Mouse (Mus musculus): Measurements from ENCODE around the gene Stac3.

The Stac3 gene

GRCm38 (mm10) chr10:127509837-127510701 lies 8.6 kb downstream of the Stac3 start:
- no peak for DNase-seq

GRCm38 (mm10) chr10:127510895-127511617 lies 9.6 kb downstream of the Stac3 start:
- DNase-seq, result no peak

GRCm38 (mm10) chr10:127511634-127512306 lies 10.3 kb downstream of the Stac3 start:
- peak; percentile 92 for DNase-seq

- DNase-seq, result no peak
Observed at GRCm38 (mm10) chr10:127512307-127512666, 10.8 kb downstream of the Stac3 start.

- peak; percentile 95 for DNase-seq
Observed at GRCm38 (mm10) chr10:127512813-127513212, 11.3 kb downstream of the Stac3 start.

- no peak for DNase-seq
Observed at GRCm38 (mm10) chr10:127513501-127514091, 12.1 kb downstream of the Stac3 start.

GRCm38 (mm10) chr10:127514111-127514698 lies 12.7 kb downstream of the Stac3 start:
- no peak for DNase-seq

- no peak for DNase-seq
Observed at GRCm38 (mm10) chr10:127514764-127515163, 13.3 kb downstream of the Stac3 start, which contains the start of gene Ndufa4l2. Gene Ndufa4l2 (plus strand): TSS chr10:127514967.

GRCm38 (mm10) chr10:127515271-127515982 lies 13.9 kb downstream of the Stac3 start:
- DNase-seq, result no peak

- DNase-seq, result no peak
Observed at GRCm38 (mm10) chr10:127515983-127516459, 14.5 kb downstream of the Stac3 start.

- DNase-seq, result no peak
Observed at GRCm38 (mm10) chr10:127516576-127517260, 15.2 kb downstream of the Stac3 start.

- no peak for DNase-seq
Observed at GRCm38 (mm10) chr10:127517941-127518340, 16.5 kb downstream of the Stac3 start.

GRCm38 (mm10) chr10:127519041-127519701 lies 17.7 kb downstream of the Stac3 start:
- no peak for DNase-seq

GRCm38 (mm10) chr10:127519903-127520713 lies 18.6 kb downstream of the Stac3 start:
- DNase-seq, result no peak

GRCm38 (mm10) chr10:127520714-127521357 lies 19.4 kb downstream of the Stac3 start:
- DNase-seq, result no peak

- DNase-seq, result no peak
Observed at GRCm38 (mm10) chr10:127521611-127522080, 20.2 kb downstream of the Stac3 start.

- DNase-seq, result peak; percentile 89
Observed at GRCm38 (mm10) chr10:127522088-127522581, 20.6 kb downstream of the Stac3 start, which contains the start of gene Shmt2. Gene Shmt2 (minus strand): TSS chr10:127522444.

- no peak for DNase-seq
Observed at GRCm38 (mm10) chr10:127524646-127525255, 23.3 kb downstream of the Stac3 start.
